Mouse (Mus musculus): ENCODE measurements around the gene Usp6nl. TPM values are rescaled to one million over a fixed set of nuclear protein-coding genes. Genes with fewer than 3 reads are reported as not detected.

Gene Usp6nl
- total and polyA plus RNA-seq, 2 experiments from 2014 or later: 7.8 to 16.8 TPM

DNA sequence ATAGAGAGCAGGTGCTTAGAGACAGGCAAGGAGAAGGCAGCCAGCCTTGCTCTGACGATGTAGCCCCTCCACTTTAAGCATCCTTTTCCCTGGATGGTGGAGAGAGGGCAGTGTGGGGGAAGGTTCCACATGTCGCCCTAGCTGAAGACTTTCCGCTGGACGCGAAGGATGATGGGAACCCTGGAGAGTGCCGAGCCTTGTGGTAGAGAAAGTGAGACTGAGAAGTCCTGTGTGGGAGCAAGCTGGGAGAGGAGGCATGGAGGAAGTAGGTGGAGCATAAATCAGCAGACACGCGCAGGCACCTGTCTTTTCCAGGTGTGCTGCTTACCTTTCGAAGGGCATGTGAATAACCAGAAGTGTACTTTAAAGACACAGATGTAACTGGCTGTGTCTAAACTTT lies 57.9 kb downstream of the Usp6nl start:
- WGBS: 83% methylated on average over 9 of the region's 9 CpGs

DNA sequence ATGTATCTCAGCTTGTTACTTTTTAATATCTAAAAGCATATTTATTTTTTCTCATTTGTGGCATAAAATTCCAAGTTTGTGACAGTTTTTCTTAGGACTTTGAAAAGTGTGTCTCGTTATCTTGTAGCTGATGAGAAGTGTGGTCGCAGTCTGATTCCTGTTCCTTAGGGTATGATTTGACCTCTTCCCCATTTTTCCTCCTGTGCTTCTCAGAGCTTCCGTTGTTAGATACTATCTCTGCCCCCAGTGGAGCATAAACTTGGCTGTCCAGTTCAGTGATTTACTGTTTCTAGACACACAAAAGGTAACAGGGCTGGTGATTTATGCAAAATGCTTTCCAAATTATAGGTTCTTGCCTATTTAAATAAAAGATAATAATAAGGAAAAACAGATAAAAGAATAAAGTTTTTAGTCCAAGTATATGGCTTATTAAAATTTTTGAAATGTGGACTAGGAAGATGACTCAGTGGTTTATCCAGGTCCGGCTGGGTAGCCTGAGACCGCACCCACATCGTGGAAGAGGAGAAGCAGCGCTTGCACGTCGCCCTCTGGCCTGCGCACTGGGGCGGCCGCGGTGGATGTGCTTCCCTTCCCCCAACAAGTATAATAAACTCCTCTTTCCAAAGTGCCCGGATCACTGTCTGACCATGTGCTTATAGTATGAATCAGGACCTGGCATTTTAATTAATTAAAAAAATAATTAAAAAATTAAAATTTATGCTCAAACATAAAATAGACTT lies 62.1 kb downstream of the Usp6nl start:
- no peak for TF ChIP-seq CTCF (IDR thresholded peaks at IDR 0.05; ENCODE audit: low read depth)

More for the DNA sequence above, 57.9 kb downstream of the Usp6nl start:
- TF ChIP-seq CTCF (IDR thresholded peaks at IDR 0.05; ENCODE audit: low read depth): no peak
- H3K4me2 ChIP-seq (ENCODE audit: low read depth, low read length): no peak overlapping the region
- H3K4me1 ChIP-seq (ENCODE audit: insufficient read depth, low read length): no peaks in the 10 kb centered on the region; the same call in 1 of the 2 replicates
- ATAC-seq: no peak
- no peak for DNase-seq (ENCODE audit: low spot score)
- H3K27ac ChIP-seq: no peak overlapping the region
- no peaks in the 10 kb centered on the region for H3K36me3 ChIP-seq (ENCODE audit: insufficient read depth, low read length)
- H3K27me3 ChIP-seq (ENCODE audit: insufficient read depth, low read length): no peaks in the 10 kb centered on the region
- no peaks in the 10 kb centered on the region for H3K9me3 ChIP-seq (ENCODE audit: low read length)
- H3K4me3 ChIP-seq (ENCODE audit: low read length): no peak overlapping the region
- H3K9ac ChIP-seq (replicated peaks; ENCODE audit: low read length): no peak overlapping the region

DNA sequence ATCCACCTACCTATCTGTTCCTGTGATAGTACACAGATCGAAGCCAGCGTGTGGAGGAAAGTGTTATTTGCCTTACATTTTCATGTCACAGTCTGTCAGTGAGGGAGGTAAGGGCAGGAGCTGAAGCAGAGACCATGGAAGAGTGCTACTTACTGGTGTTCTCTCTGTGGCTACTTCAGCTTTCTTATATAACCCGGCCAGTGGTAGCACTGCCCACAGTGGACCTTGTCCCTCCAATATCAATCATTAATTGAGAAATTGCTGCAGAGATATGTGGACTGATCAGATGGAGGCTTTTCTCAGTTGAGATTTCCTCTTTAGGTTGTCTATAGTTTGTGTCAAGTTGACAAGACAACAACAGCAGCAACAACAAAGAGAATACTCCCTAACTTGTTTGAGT lies 66.7 kb downstream of the Usp6nl start:
- Histone ChIP-seq H3K9me3 (ENCODE audit: low read length) (no peaks in the 10 kb centered on the region), H3K4me2 (ENCODE audit: low read depth, low read length) (no peak overlapping the region), H3K4me1 (ENCODE audit: insufficient read depth, low read length) (no peaks in the 10 kb centered on the region; the same call in 1 of the 2 replicates), H3K36me3 (ENCODE audit: insufficient read depth, low read length) (no peaks in the 10 kb centered on the region), H3K9ac (replicated peaks; ENCODE audit: low read length) (no peak overlapping the region), H3K27ac (no peak overlapping the region), H3K4me3 (ENCODE audit: low read length) (no peak overlapping the region), H3K27me3 (ENCODE audit: insufficient read depth, low read length) (no peaks in the 10 kb centered on the region)
- no peak for TF ChIP-seq CTCF (IDR thresholded peaks at IDR 0.05; ENCODE audit: low read depth)
- ATAC-seq (no peak), DNase-seq (ENCODE audit: low spot score) (no peak)
- 92% methylated on average over 2 of the region's 3 CpGs for WGBS

More for the DNA sequence above, 62.1 kb downstream of the Usp6nl start:
- Histone ChIP-seq H3K4me2 (ENCODE audit: low read depth, low read length) (no peak overlapping the region), H3K27me3 (ENCODE audit: insufficient read depth, low read length) (no peaks in the 10 kb centered on the region), H3K9me3 (ENCODE audit: low read length) (no peaks in the 10 kb centered on the region), H3K4me1 (ENCODE audit: insufficient read depth, low read length) (no peaks in the 10 kb centered on the region; the same call in 1 of the 2 replicates), H3K9ac (replicated peaks; ENCODE audit: low read length) (no peak overlapping the region), H3K27ac (no peak overlapping the region), H3K36me3 (ENCODE audit: insufficient read depth, low read length) (no peaks in the 10 kb centered on the region), H3K4me3 (ENCODE audit: low read length) (no peak overlapping the region)
- DNase-seq (ENCODE audit: low spot score) (no peak), ATAC-seq (no peak)
- 88% methylated on average over 14 of the region's 14 CpGs for WGBS

DNA sequence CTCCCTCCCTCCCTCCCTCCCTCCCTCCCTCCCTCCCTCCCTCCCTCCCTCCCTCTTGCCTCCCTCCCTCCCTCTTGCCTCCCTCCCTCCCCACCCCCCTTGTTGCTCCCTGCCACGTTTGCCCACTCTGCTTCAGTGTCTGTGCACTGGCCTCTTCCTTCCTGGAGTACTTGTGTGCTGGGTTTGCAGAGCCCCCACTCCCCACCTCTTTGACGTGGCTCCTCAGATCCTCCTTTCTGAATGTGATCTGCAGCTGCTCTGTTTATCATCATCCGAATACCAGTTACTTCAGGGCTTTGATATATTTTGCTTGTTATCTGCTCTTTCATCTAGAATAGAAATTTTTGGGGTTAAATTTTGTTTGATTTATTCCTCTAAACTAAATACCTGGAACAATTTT lies 68.8 kb downstream of the Usp6nl start:
- no peaks in the 10 kb centered on the region; the same call in 1 of the 2 replicates for H3K4me1 ChIP-seq (ENCODE audit: insufficient read depth, low read length)
- no peak for DNase-seq (ENCODE audit: low spot score)
- 55% methylated on average over 3 of the region's 3 CpGs for WGBS
- no peaks in the 10 kb centered on the region for H3K27me3 ChIP-seq (ENCODE audit: insufficient read depth, low read length)
- no peak overlapping the region for H3K4me2 ChIP-seq (ENCODE audit: low read depth, low read length)
- H3K4me3 ChIP-seq (ENCODE audit: low read length): no peak overlapping the region
- H3K9me3 ChIP-seq (ENCODE audit: low read length): no peaks in the 10 kb centered on the region
- H3K27ac ChIP-seq: no peak overlapping the region
- no peak for TF ChIP-seq CTCF (IDR thresholded peaks at IDR 0.05; ENCODE audit: low read depth)
- ATAC-seq: no peak
- H3K36me3 ChIP-seq (ENCODE audit: insufficient read depth, low read length): no peaks in the 10 kb centered on the region
- H3K9ac ChIP-seq (replicated peaks; ENCODE audit: low read length): no peak overlapping the region

DNA sequence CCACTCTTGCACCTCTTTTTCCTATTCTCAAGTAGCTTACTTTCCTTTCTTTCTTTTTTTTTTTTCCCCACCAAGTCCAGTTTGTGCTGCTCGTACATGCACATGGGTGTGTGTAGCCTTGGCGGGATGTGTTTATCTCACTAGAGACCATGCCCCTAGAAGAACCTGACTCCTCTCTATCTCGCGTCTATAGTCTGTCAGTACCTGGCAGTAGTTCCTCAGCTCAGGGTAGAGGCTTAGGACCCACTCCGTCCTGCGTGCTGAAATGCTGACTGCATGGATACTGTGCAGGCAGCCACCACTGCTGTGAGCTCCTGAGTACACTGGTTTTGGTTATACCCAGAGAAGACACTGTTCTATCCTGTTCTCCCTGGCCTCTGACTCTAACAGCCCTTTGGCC lies 69.5 kb downstream of the Usp6nl start:
- Histone ChIP-seq H3K4me1 (ENCODE audit: insufficient read depth, low read length) (no peaks in the 10 kb centered on the region; the same call in 1 of the 2 replicates), H3K27ac (no peak overlapping the region), H3K4me2 (ENCODE audit: low read depth, low read length) (no peak overlapping the region), H3K27me3 (ENCODE audit: insufficient read depth, low read length) (no peaks in the 10 kb centered on the region), H3K4me3 (ENCODE audit: low read length) (no peak overlapping the region), H3K9ac (replicated peaks; ENCODE audit: low read length) (no peak overlapping the region), H3K9me3 (ENCODE audit: low read length) (no peaks in the 10 kb centered on the region), H3K36me3 (ENCODE audit: insufficient read depth, low read length) (no peaks in the 10 kb centered on the region)
- WGBS: 95% methylated on average over 6 of the region's 6 CpGs
- ATAC-seq: no peak
- no peak for DNase-seq (ENCODE audit: low spot score)
- TF ChIP-seq CTCF (IDR thresholded peaks at IDR 0.05; ENCODE audit: low read depth): no peak

- WGBS: 76% methylated on average over 7 of the region's 7 CpGs
- Histone ChIP-seq H3K36me3 (ENCODE audit: insufficient read depth, low read length) (no peaks in the 10 kb centered on the region), H3K27ac (no peak overlapping the region), H3K27me3 (ENCODE audit: insufficient read depth, low read length) (no peaks in the 10 kb centered on the region), H3K9ac (replicated peaks; ENCODE audit: low read length) (no peak overlapping the region), H3K4me1 (ENCODE audit: insufficient read depth, low read length) (no peaks in the 10 kb centered on the region; the same call in 1 of the 2 replicates), H3K9me3 (ENCODE audit: low read length) (no peaks in the 10 kb centered on the region), H3K4me2 (ENCODE audit: low read depth, low read length) (no peak overlapping the region), H3K4me3 (ENCODE audit: low read length) (no peak overlapping the region)
- no peak for DNase-seq (ENCODE audit: low spot score)
- TF ChIP-seq CTCF (IDR thresholded peaks at IDR 0.05; ENCODE audit: low read depth): no peak
- no peak for ATAC-seq
These were observed 73.6 kb downstream of the Usp6nl start for GRCm38 (mm10) chr2:6395851-6396625.

Data from hindbrain, postnatal 0 days (tissue).